Mouse (Mus musculus) naive thymus-derived CD4-positive, alpha-beta T cell, adult 2 months (primary cell): ENCODE results near the gene Itga10.
A peak's percentile ranks its signal among the peaks of the same experiment; 100 is the strongest.
"Not testable (repeated sequence)": the region's sequence is repeated elsewhere in the genome, so short reads cannot be mapped to it uniquely, and the experiment has no call there.

Experiments
- DNase-seq: peaks from one replicate; pipeline ENCODE4 v3.0.0-alpha.2; 2011; ENCODE audit warnings: low read depth

Itga10 gene

DNA sequence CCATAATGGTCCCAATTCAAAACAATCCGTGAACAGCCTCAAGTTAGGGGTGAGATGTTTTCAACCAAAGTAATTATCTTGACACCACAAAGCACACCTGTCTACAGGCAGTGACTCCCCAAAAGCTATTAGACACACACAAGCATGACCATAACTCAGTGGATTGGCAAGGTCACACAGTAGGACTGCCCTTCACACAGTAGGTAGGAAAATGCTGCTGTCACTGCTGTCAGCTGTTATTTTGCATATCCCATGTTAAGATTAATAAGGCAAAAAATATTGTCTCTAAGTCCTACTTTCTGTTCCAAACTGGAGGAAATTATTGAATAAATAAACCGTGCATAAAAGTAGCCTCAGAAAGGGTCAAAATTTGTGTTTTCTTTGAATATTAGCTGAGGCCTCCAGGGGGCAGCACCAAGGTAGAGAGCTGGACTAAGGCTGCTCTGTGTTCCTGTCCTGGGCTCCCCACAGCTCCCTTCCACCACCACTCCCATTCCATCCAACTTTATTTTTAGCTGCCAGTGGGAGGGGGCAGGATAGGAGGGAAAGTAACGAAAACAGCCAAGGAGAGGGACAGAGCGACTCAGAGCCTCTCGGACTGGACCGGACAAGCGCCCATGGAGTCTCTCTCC lies at the start of gene Itga10:
Gene Itga10 (plus strand): TSS at position 567 of the 632 bp plus-strand sequence.
- DNase-seq = peak; percentile 36

GRCm38 (mm10) chr3:96595661-96596060 lies 49.7 kb upstream of the Itga10 start:
- no peak for DNase-seq

DNA sequence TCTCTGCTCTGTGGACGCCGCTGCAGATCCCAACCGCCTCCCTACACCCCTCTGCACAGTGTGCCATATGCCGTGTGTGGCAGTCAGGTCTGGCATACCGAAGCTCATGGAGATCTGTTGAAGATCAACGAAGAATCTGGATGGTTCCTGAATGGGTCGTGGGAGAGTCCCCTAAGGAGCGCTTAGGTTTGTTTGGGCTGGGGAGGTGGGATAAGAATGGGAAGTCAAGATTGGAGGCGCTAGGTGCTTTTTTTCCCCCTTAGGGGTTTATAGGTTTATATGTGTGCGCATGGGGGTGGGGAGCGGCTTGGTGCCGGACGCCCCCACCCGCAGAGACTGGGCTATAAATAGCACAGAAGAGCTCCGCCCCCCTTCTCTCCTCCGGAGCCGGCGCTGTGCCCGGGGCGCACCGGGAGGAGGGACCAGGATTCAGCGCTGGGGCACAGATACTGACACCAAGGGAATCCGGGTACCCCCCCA lies 49.1 kb upstream of the Itga10 start, which contains the start of gene Ankrd34a:
Gene Ankrd34a (plus strand): TSS at position 409 of the 480 bp plus-strand sequence.
- peak; percentile 44 for DNase-seq

- DNase-seq = no peak
Observed at GRCm38 (mm10) chr3:96596855-96597254, 48.5 kb upstream of the Itga10 start.

DNA sequence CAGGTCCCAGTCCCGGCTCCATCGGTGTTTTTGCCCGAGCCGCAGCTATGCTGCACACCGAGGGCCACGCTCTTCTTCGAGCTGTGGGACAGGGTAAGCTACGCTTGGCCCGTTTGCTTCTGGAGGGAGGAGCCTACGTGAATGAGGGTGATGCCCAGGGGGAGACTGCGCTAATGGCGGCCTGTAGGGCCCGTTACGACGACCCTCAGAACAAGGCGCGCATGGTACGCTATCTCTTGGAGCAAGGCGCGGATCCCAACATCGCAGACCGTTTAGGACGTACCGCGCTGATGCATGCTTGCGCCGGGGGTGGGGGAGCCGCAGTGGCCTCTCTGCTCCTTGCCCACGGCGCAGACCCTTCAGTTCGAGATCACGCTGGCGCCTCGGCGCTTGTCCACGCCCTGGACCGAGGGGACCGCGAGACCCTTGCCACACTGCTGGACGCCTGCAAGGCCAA lies 47.9 kb upstream of the Itga10 start:
- peak; percentile 52 for DNase-seq

DNA sequence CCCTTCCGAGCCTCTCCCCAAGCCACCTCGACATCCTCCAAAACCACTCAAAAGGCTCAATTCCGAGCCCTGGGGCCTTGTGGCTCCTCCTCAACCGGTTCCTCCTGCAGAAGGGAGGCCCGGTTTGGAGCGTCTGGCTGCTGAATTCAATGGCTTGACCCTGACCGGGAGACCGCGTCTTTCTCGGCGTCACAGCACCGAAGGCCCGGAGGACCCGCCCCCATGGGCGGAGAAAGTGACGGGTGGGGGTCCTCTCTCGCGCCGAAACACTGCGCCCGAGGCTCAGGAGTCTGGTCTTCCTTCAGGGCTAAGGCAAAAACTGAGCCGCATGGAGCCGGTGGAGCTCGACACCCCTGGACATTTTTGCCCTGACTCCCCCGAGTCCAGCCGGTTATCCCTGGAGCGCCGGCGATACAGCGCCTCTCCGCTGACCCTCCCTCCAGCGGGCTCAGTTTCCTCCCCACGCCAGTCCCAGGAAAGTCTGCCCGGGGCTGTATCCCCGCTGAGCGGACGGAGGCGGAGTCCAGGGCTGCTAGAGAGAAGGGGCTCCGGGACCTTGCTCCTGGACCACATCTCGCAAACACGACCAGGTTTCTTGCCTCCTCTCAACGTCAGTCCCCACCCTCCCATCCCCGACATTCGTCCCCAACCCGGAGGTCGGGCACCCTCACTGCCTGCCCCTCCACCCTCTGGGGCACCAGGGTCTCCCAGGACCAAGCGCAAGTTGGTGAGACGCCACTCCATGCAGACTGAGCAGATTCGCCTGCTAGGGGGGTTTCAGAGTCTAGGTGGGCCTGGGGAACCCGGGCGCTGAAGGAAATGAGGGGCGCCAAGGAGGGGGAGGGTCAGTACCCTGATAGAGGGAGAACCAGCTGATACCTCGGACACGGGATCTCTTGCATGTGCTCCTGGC lies 47.0 kb upstream of the Itga10 start:
- peak; percentile 39 for DNase-seq

DNA sequence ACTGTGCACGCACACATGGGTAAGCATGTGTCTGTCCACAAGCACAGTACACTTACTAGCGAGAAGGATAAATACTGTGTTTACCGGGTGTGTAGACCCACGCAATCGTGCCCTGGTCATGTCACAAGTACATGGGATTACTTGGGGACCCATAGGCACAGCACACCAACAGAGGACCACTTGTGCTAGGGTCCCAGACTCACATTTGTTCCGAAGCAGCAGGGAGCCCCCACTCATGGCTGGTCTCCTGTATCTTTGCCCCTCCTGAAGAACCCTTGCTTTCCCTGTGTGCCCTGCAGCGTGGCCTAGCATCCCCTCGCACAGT lies 46.4 kb upstream of the Itga10 start:
- no peak for DNase-seq

DNA sequence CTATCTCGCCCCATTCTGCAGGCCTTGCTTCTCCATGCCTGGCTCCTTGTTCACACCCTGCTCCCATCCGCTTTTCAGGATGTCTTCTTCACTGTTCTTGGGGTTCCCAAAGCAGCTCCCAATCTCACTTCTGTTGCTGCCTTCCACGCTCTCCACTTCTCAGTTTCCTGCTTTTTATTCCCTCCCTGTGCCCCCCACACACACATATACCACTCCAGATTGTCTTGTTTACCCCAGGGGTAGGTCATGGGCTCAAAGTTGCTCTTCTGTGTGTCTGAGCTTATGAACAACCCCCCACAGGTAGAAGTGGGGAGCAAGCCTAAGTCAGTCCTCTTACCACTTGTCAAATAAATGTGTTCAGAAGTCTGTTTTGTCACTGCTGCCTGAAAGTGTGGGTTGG lies 46.0 kb upstream of the Itga10 start:
- no peak for DNase-seq

DNA sequence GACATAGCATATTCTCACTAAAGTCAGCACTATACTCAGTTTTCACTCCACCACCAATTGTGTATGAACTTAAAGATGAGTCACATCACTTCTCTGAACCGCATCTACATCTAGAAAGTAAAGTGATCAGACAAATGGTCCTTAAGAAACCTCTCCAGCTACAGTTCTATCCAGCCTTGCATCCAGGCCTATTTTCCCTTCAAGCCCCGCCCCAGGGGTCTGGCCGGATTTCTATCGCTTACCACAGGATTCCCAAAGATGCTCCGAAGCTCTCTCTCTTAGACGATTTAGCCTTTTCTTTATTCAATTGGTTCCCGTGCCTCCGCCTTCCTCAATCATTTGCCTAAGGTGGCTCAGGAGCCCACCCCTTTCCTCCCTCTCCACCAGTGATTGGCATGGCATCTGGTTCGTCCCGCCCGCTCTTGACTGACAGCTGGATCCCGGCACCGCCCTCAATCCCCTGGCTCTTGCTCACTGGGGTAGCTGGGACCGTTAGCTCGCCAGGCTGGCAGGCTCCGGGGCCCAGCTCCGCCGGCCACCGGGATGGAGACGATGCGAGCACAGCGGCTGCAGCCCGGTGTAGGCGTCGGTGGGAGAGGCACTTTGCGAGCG lies 44.6 kb upstream of the Itga10 start, which contains the start of gene Lix1l:
Gene Lix1l (plus strand): TSS at position 511 of the 612 bp plus-strand sequence.
- DNase-seq = peak; percentile 86

GRCm38 (mm10) chr3:96601251-96601787 lies 44.1 kb upstream of the Itga10 start:
- DNase-seq = peak; percentile 56

GRCm38 (mm10) chr3:96601941-96602703 lies 43.3 kb upstream of the Itga10 start:
- DNase-seq = no peak

- DNase-seq = no peak
Observed at GRCm38 (mm10) chr3:96602704-96603084, 42.7 kb upstream of the Itga10 start.

DNA sequence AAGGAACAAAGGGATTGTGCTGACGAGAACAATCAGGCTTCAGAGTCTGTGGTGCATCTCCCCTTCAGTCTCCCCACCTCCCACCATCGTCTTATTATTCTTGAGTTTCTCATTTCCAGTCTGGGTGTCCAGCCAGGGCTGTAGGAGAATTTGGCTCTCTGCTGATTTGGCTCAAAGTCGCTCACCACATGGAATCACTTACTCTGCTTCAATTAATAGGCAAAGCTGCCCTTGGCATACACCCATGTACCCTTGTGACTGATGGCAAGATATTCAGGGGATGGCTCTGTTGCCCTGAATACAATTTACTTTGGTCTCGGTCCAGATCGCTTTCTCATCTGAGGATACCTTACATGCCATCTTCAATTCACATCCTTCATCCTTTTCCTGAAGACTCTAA lies 42.1 kb upstream of the Itga10 start:
- no peak for DNase-seq

- DNase-seq = not testable (repeated sequence)
Observed at GRCm38 (mm10) chr3:96606007-96606406, 39.4 kb upstream of the Itga10 start.

- DNase-seq = no peak
Observed at GRCm38 (mm10) chr3:96606618-96607017, 38.8 kb upstream of the Itga10 start.

- DNase-seq = no peak
Observed at GRCm38 (mm10) chr3:96617941-96618340, 27.4 kb upstream of the Itga10 start.

GRCm38 (mm10) chr3:96623201-96623600 lies 22.2 kb upstream of the Itga10 start:
- no peak for DNase-seq

DNA sequence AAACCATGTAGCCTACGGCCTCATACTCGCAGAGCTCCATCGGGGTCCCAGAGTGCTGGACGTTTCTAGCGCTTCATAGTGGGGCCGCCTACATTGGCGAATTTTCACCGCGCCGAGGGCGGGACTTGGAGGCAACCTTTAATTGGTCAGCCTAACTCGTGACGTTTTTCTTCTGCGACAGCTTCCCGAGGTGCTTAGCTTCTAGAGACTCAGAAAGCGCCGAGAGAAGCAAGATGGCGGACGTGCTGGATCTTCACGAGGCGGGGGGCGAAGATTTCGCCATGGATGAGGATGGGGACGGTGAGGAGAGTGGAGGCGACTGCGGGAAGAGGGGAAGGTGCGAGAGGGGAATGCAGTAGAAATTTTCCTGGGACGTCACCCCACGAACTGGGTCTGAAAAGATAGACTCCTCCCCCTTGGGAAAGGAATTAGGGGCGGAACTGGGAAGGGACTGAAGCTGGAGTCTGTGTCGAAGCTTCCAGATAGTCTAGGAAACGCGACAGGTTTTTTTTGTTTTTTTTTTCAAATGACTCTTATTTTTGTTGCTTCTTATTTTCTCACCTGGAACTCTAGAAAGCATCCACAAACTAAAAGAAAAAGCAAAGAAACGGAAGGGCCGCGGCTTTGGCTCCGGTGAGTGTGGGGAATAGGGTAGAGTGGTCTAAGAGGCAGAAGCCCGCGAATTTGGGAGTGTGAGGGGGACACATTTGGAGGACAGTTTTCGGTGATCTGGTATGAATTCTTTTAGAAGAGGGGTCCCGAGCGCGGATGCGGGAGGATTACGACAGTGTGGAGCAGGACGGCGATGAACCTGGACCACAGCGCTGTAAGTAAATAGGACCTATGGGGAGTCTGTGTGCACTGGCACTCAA lies 15.4 kb upstream of the Itga10 start, which contains the start of gene Rbm8a:
Gene Rbm8a (plus strand): TSS at position 205 of the 872 bp plus-strand sequence.
- DNase-seq = peak; percentile 96

- DNase-seq = no peak
Observed at GRCm38 (mm10) chr3:96632058-96632457, 13.3 kb upstream of the Itga10 start.

DNA sequence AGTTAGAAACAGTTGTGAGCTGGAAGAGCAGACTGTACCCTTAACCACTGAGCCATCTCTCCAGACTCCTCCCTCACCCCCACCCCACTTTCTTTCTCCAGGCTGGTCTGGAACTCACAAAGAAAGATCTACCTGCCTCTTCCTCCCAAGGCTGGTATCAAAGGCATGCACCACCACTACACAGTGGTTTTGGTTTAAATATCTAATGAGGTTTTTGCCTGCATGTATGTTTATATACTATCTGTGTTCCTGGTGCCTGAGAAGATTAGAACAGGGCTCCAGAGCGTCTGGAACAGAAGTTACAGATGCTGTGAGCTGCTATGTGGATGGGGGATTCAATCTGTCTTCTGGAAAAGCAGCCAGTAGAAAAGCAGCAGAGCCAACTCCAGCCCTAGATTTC lies 11.4 kb upstream of the Itga10 start:
- no peak for DNase-seq
